Mouse (Mus musculus) limb, embryonic 10.5 days (tissue): ENCODE results near the gene Zfp11. TPM values are rescaled to one million over a fixed set of nuclear protein-coding genes. Genes with fewer than 3 reads are reported as not detected.

ENCODE experiments used
- polyA plus RNA-seq: library from polyadenylated mRNA; unstranded; fragments of >200 nt; fragmentation: Nextera tagmentation; extraction: Ambion mirVana; gene quantifications from 2 replicates; pipeline ENCODE4 v1.2.1, GENCODE M21; 2016

Gene Zfp11
- polyA plus RNA-seq, 1 experiment from 2014 or later, result 7.0 TPM

Other genes starting within 250 kb of the Zfp11 start
- 54.4 and 57.5 TPM in 2 replicates for gene Sfswap, start 168.9 kb downstream of the Zfp11 start, polyA plus RNA-seq
- 1.4 and 1.5 TPM in 2 replicates for gene Mmp17, start 85.9 kb downstream of the Zfp11 start, polyA plus RNA-seq
- not detected in 2 replicates for gene Sept14, start 38.4 kb upstream of the Zfp11 start, polyA plus RNA-seq
- gene Mrps17, start 45.4 kb upstream of the Zfp11 start, polyA plus RNA-seq, result 187 and 191 TPM in 2 replicates
- 59.6 and 75.0 TPM in 2 replicates for gene Nipsnap2, start 55.0 kb upstream of the Zfp11 start, polyA plus RNA-seq
- 33.8 and 34.0 TPM in 2 replicates for gene Psph, start 117.3 kb upstream of the Zfp11 start, polyA plus RNA-seq
- gene Sumf2, start 176.9 kb upstream of the Zfp11 start, polyA plus RNA-seq, result 36.8 and 43.5 TPM in 2 replicates
- 1,262 and 1,296 TPM in 2 replicates for gene Chchd2, start 217.4 kb upstream of the Zfp11 start, polyA plus RNA-seq
- gene Zbed5, start 225.6 kb upstream of the Zfp11 start, polyA plus RNA-seq, result 10.1 and 12.2 TPM in 2 replicates
- 0.20 and 0.31 TPM in 2 replicates for gene Phkg1, start 228.4 kb upstream of the Zfp11 start, polyA plus RNA-seq
- gene Nupr1l, start 238.4 kb upstream of the Zfp11 start, polyA plus RNA-seq, result 2.7 and 4.5 TPM in 2 replicates